Mouse (Mus musculus) heart, embryonic 14.5 days (tissue): ENCODE measurements around the gene Ctf2. TPM values are rescaled to one million over a fixed set of nuclear protein-coding genes. Genes with fewer than 3 reads are reported as not detected.

Experiments used
- ATAC-seq: fragments of 200-750 bp; cut with Nextera tagmentation; 2 replicates; pipeline ENCODE4 v1.8.0; 2017; ENCODE audit warnings: low read depth, moderate TSS enrichment; ENCODE audit not compliant: insufficient number of reproducible peaks, insufficient read depth, low FRiP score
- H3K27ac ChIP-seq, 2 experiments: fragments of 200-500 bp in 1 of 2; fragments of 300-500 bp in 1 of 2; sonication (generic) in 1 of 2; replicated peaks in 1 of 2; 2 replicates each; pipeline ENCODE4 v1.5.1; 2012 to 2014; ENCODE audit warnings: low read depth in 2 of 2, low read length in 2 of 2, control low read depth in 1 of 2, mild to moderate bottlenecking in 1 of 2, mixed read lengths in 1 of 2; ENCODE audit not compliant: control insufficient read depth in 1 of 2, insufficient read depth in 1 of 2
- H3K27me3 ChIP-seq: fragments of 300-500 bp; sonication (generic); 2 replicates; pipeline ENCODE4 v1.6.1; 2014; ENCODE audit warnings: mild to moderate bottlenecking, low read length, control low read depth; ENCODE audit not compliant: control insufficient read depth, insufficient read depth
- H3K36me3 ChIP-seq: fragments of 300-500 bp; sonication (generic); 2 replicates; pipeline ENCODE4 v1.6.1; 2014; ENCODE audit warnings: mild to moderate bottlenecking, control low read depth, low read length, mixed read lengths; ENCODE audit not compliant: control insufficient read depth, insufficient read depth
- H3K4me1 ChIP-seq, 2 experiments: fragments of 200-500 bp in 1 of 2; fragments of 300-500 bp in 1 of 2; sonication (generic) in 1 of 2; 2 replicates each; pipeline ENCODE4 v1.6.1; 2012 to 2014; ENCODE audit warnings: low read length in 2 of 2, control low read depth in 1 of 2, mixed read lengths in 1 of 2; ENCODE audit not compliant: control insufficient read depth in 2 of 2, insufficient read depth in 2 of 2
- H3K4me2 ChIP-seq: fragments of 300-500 bp; sonication (generic); 2 replicates; pipeline ENCODE4 v1.6.1; 2014; ENCODE audit warnings: mild to moderate bottlenecking, low read length
- H3K4me3 ChIP-seq, 2 experiments: fragments of 200-500 bp in 1 of 2; fragments of 300-500 bp in 1 of 2; sonication (generic) in 1 of 2; 2 replicates each; pipeline ENCODE4 v1.5.1; 2012 to 2014; ENCODE audit warnings: low read length in 2 of 2, mild to moderate bottlenecking in 2 of 2, control low read depth in 1 of 2, low read depth in 1 of 2, moderate library complexity in 1 of 2; ENCODE audit not compliant: control insufficient read depth in 1 of 2, insufficient read depth in 1 of 2
- H3K9ac ChIP-seq: fragments of 300-500 bp; sonication (generic); 2 replicates; pipeline ENCODE4 v1.6.1; 2014; ENCODE audit warnings: mild to moderate bottlenecking, low read length
- H3K9me3 ChIP-seq: fragments of 300-500 bp; sonication (generic); 2 replicates; pipeline ENCODE4 v1.6.1; 2016; ENCODE audit warnings: low read length, control low read depth; ENCODE audit not compliant: control insufficient read depth
- WGBS: fragments of 180-500 bp; shearing (Covaris S2); extraction: QIAGEN DNeasy Blood & Tissue Kit; methylation state at CpG from one replicate; pipeline ENCODE4 v1.1.7; 2014; 5-methylcytosine and 5-hydroxymethylcytosine counted together
- polyA plus RNA-seq: library from polyadenylated mRNA; unstranded; fragments of >200 nt; fragmentation: Nextera tagmentation; extraction: Ambion mirVana; gene quantifications from 2 replicates; pipeline ENCODE4 v1.2.1, GENCODE M21; 2014

Gene Ctf2
- polyA plus RNA-seq, 1 experiment from 2014 or later: not detected

DNA sequence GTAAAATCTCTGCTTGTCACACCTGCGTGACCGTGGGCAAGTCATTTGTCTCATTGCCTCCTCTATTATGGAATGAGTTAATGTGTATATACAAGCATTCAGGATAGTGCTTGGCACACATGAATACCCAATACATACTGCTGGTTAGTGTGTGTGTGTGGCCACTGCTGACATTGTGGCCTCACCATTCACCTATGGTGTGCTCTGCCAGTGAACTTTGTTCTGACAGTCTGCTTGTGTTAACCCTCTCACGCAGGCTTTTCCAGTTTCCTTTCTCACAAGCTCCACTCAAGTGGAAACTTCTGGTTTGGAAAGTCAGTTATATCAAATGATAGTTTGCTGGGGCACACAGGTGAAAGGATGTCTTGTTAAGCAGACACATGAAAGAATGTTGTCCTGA lies 20.9 kb downstream of the Ctf2 start:
- Histone ChIP-seq H3K27ac (no peak overlapping the region), H3K27me3 (no peaks in the 10 kb centered on the region), H3K4me2 (no peak overlapping the region), H3K9me3 (no peaks in the 10 kb centered on the region), H3K9ac (no peak overlapping the region), H3K4me3 (no peak overlapping the region), H3K36me3 (peaks cover 12% of the 10 kb centered on the region), H3K4me1 (peaks cover 21 to 24% of the 10 kb centered on the region in 2 experiments)
- ATAC-seq: no peak
- 91% methylated on average over 3 of the region's 3 CpGs for WGBS

GRCm38 (mm10) chr7:127709261-127709979 lies 22.5 kb downstream of the Ctf2 start:
- WGBS: 72% methylated on average over 5 of the region's 5 CpGs
- peak overlapping the region; percentile 55 to 74 for H3K4me3 ChIP-seq
- H3K4me1 ChIP-seq: peaks cover 21 to 24% of the 10 kb centered on the region in 2 experiments
- ATAC-seq: no peak
- H3K9me3 ChIP-seq: no peaks in the 10 kb centered on the region
- H3K27ac ChIP-seq: peak overlapping the region in 1 of 2 experiments; percentile 96; a peak in 2 of 4 replicates
- H3K4me2 ChIP-seq: peak overlapping the region; percentile 80
- peaks cover 25% of the 10 kb centered on the region for H3K36me3 ChIP-seq
- no peaks in the 10 kb centered on the region for H3K27me3 ChIP-seq
- peak overlapping the region; percentile 91; the same call in 1 of the 2 replicates for H3K9ac ChIP-seq

- no peaks in the 10 kb centered on the region for H3K27me3 ChIP-seq
- ATAC-seq: peak; percentile 89
- H3K9ac ChIP-seq: peak within 1 kb of the TSS; percentile 91
- H3K36me3 ChIP-seq: peaks cover 35% of the 10 kb centered on the region
- peak within 1 kb of the TSS; percentile 80 for H3K4me2 ChIP-seq
- H3K4me3 ChIP-seq: peak within 1 kb of the TSS; percentile 55 to 74
- no peaks in the 10 kb centered on the region for H3K9me3 ChIP-seq
- WGBS: 1% methylated on average over 70 of the region's 90 CpGs
- peak within 1 kb of the TSS; percentile 74 to 96 for H3K27ac ChIP-seq
- H3K4me1 ChIP-seq: peaks cover 21 to 24% of the 10 kb centered on the region in 2 experiments
Observed at GRCm38 (mm10) chr7:127708207-127709078, 23.5 kb downstream of the Ctf2 start, which contains the start of gene Bcl7c. Gene Bcl7c (minus strand): TSS chr7:127708933.

- H3K4me3 ChIP-seq: peak overlapping the region; percentile 55 to 74
- H3K27me3 ChIP-seq: no peaks in the 10 kb centered on the region
- H3K27ac ChIP-seq: peak overlapping the region; percentile 74 to 96
- H3K4me2 ChIP-seq: peak overlapping the region; percentile 80
- H3K9me3 ChIP-seq: no peaks in the 10 kb centered on the region
- H3K9ac ChIP-seq: peak overlapping the region; percentile 91
- 1% methylated on average over 5 of the region's 5 CpGs for WGBS
- peaks cover 40% of the 10 kb centered on the region for H3K36me3 ChIP-seq
- no peak for ATAC-seq
- H3K4me1 ChIP-seq: peaks cover 20 to 24% of the 10 kb centered on the region in 2 experiments
Observed at GRCm38 (mm10) chr7:127707957-127708206, 24.1 kb downstream of the Ctf2 start.

DNA sequence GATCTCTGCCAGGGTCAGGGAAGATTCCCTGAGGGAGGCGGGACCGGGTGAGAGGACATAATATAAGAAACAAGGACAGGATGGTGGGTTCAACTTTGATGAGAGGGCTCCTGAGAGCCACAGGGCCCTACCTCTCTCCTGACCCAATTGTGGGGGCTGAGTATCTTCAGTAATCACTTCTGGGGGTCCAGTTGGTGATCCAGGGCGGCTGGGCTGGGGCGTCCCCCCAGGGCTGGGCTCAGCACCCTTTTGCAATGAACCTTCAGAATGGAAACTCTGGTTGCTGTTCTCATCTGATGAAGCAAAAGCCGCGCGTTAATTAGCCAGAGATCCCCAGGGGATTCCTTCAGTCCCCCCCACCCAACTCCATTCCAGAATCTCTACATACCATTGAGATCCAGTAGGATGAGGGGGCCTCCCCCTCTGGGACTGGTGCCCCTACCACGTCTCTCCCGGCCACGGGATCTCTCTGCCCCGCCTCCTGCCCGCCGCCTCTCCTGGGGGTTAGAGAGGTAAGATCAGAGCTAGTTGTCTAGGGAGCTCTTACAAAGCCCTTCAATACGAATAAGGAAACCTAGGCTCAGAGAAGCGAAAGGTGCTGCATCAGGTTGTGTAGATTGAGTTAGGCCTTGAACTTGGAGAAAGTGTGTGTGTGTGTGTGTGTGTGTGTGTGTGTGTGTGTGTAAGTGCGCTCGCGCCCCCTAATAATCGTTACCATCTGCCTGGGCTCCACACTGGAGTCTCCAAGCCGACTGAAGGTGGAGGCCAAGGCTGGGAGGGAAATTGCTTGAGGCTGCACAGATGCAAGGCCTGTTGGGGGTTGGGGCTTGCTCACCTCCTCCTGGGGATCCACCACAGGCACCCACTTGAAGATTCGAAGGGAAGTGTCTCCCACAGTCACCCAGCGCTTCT lies 24.7 kb downstream of the Ctf2 start:
- peak overlapping the region; percentile 91 for H3K9ac ChIP-seq
- peak overlapping the region; percentile 74 to 96 for H3K27ac ChIP-seq
- peak overlapping the region; percentile 80 for H3K4me2 ChIP-seq
- WGBS: 30% methylated on average over 22 of the region's 22 CpGs
- no peaks in the 10 kb centered on the region for H3K27me3 ChIP-seq
- H3K4me3 ChIP-seq: peak overlapping the region; percentile 55 to 74
- ATAC-seq: no peak
- H3K36me3 ChIP-seq: peaks cover 42% of the 10 kb centered on the region
- no peaks in the 10 kb centered on the region for H3K9me3 ChIP-seq
- H3K4me1 ChIP-seq: peaks cover 14 to 19% of the 10 kb centered on the region in 2 experiments; a peak in 3 of 4 replicates

DNA sequence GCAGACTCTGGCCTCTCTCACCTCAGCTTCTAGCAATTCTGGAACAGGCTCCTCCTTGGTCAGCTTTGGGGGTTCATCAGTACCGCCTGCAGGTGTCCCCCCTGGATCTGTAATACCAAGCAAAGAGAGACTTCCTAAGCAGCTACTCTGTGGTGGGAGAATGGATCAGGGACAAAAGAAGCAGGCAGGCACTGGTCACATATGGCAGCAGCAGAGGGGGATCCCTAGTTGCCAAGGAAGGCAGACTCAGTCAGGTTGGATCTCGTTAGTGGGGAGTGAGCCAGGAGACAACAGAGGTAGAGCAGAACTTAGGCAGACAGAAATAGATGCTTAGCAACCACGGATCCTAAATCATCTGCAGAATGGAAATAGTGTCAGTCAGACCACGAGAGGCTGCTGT lies 26.3 kb downstream of the Ctf2 start:
- H3K27me3 ChIP-seq: no peaks in the 10 kb centered on the region
- no peaks in the 10 kb centered on the region for H3K9me3 ChIP-seq
- no peak overlapping the region for H3K4me3 ChIP-seq
- no peak for ATAC-seq
- peaks cover 52% of the 10 kb centered on the region for H3K36me3 ChIP-seq
- peaks cover 12 to 15% of the 10 kb centered on the region in 2 experiments; a peak in 3 of 4 replicates for H3K4me1 ChIP-seq
- 71% methylated on average over 4 of the region's 4 CpGs for WGBS
- H3K27ac ChIP-seq: no peak overlapping the region
- H3K9ac ChIP-seq: no peak overlapping the region
- H3K4me2 ChIP-seq: no peak overlapping the region

DNA sequence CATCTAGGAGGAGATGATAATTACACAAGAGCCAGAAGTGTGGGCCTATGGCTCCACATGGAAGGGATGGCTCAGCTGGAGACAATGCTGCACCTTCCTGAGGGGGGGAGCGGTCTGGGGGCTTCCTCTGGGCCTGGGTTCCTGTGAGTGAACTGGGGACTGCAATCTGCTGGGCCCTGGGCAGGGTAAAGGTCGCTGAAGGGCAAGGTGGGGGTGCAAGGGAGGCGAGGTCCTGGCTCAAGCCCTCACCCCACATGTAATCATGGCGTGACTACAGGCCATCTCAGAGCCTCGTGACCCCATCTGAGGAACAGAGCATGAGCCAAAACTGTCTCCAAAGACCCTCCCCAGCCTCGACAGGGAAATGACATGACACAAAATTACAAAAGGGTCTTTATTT lies 27.4 kb downstream of the Ctf2 start:
- H3K36me3 ChIP-seq: peaks cover 62% of the 10 kb centered on the region
- 81% methylated on average over 6 of the region's 6 CpGs for WGBS
- no peak overlapping the region for H3K9ac ChIP-seq
- no peak overlapping the region for H3K4me3 ChIP-seq
- H3K4me2 ChIP-seq: no peak overlapping the region
- no peaks in the 10 kb centered on the region for H3K27me3 ChIP-seq
- no peaks in the 10 kb centered on the region for H3K9me3 ChIP-seq
- no peak for ATAC-seq
- no peak overlapping the region for H3K27ac ChIP-seq
- H3K4me1 ChIP-seq: peaks cover 12 to 15% of the 10 kb centered on the region in 2 experiments; a peak in 3 of 4 replicates
